Mouse (Mus musculus) brain, embryonic 14.5 days (tissue): Measurements from ENCODE around the gene Glipr2. TPM values are rescaled to one million over a fixed set of nuclear protein-coding genes. Genes with fewer than 3 reads are reported as not detected.

Experiments
- DNase-seq: peaks from one replicate; pipeline ENCODE4 v3.0.0-alpha.2; 2011; ENCODE audit warnings: low read depth
- CTCF ChIP-seq: fragments of 200-500 bp; IDR thresholded peaks from 2 replicates; pipeline ENCODE4 v1.5.1; 2012; ENCODE audit warnings: inconsistent platforms, mild to moderate bottlenecking, moderate library complexity, borderline replicate concordance; ENCODE audit not compliant: insufficient read depth, insufficient read length; ENCODE audit errors: extremely low read depth
- POLR2A ChIP-seq: fragments of 200-500 bp; IDR thresholded peaks from 2 replicates; pipeline ENCODE4 v1.6.1; 2012; ENCODE audit warnings: mild to moderate bottlenecking, inconsistent platforms, borderline replicate concordance; ENCODE audit not compliant: poor library complexity, insufficient read depth, insufficient read length, severe bottlenecking; ENCODE audit errors: extremely low read depth
- polyA plus RNA-seq: library from polyadenylated mRNA; depleted of rRNA; stranded (reverse); fragments of >200 nt; gene quantifications from 2 replicates; pipeline ENCODE4 v1.2.3, GENCODE M21; 2012; rRNA removed

The Glipr2 gene
- polyA plus RNA-seq, result 26.4 and 28.8 TPM in 2 replicates

DNA sequence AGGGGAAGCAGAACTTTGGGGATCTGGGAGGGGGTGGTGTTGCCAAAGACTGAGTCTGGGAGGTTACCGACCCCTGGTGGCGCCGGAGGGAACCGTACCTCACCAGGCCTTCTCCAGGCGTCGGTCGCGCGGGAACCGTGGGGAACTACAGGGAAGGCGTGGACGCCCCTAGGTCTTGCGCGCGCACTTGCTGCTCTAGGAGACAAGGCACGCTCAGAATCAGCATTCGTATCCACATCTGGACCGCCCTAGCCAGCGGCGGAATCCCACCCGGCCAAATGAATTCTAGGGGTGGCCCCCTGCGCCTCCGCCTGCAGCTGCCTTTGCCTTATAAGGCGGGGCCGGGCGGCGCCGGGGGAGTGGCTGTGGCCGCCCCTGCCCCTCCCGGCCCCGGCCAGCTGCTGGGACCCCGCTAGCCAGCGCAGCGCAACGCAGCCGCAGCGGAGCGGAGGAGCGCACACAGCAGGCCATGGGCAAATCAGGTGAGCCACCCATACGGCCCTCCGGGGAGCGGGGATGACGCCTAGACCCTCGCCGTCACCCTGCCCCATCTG is at the start of gene Glipr2:
Glipr2 (plus strand) TSS at position 110 of the 554 bp plus-strand sequence.
- TF ChIP-seq CTCF (peak; percentile 88), POLR2A (no peak)
- peak; percentile 90 for DNase-seq

DNA sequence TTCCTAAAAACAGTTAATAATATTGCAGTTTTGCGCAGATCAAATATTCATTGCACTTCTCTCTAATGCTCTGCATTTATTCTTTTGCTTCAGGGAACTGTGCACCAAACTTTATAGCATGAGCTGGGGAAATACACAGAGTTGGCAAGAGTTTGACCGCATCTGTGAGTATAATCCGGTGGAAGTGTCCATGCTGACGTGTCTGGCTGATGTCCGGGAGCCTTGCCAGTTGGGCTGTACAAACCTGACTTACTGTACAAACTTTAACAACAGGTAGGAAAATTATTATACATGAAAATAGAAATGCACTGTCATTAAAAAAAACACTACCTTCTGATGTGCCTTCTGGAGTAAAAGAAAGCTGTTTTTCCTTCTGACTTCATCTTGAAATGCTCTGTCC is 39.0 kb upstream of the Glipr2 start:
- no peak for TF ChIP-seq CTCF
- no peak for TF ChIP-seq POLR2A
- DNase-seq, result no peak

DNA sequence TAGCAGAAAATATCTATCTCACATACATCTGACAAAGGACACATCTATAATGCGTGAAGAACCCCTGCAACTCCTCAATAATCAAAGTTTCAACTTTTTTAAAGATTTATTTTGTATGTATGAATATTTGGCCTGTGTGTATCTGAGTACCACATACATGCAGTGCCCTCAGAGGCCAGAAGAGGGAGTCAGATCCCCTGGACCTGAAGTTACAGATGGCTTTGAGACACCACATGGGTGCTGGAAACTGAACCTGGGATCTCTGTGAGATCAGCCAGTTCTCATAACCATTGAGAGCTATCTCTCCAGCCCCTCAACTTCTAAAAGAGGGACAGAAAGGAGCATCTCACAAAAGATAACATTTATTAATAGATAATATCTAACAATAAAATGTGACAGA is 36.6 kb upstream of the Glipr2 start:
- TF ChIP-seq CTCF, result peak; percentile 12; the same call in 1 of the 2 replicates
- TF ChIP-seq POLR2A, result no peak
- DNase-seq, result no peak

DNA sequence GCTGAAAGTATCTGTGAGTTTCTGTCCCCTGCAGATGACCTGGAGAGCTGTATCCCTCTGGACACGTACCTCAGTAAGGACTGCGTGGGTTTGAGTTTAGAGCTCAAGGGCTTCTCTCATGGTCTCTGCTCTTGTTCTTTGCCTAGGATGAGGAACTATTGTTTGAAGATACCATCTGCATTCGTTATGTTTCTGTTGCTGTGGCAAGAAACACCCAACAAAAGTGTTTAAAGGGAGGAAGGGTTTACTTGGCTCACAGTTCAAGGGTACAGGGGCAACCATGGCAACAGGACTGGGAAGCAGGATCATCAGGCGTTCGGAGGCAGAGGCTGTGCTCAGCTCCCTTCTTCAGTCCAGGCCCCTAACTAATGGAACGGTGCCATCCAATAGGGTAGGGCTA is 32.1 kb upstream of the Glipr2 start:
- no peak for DNase-seq
- TF ChIP-seq CTCF (no peak), POLR2A (no peak)

DNA sequence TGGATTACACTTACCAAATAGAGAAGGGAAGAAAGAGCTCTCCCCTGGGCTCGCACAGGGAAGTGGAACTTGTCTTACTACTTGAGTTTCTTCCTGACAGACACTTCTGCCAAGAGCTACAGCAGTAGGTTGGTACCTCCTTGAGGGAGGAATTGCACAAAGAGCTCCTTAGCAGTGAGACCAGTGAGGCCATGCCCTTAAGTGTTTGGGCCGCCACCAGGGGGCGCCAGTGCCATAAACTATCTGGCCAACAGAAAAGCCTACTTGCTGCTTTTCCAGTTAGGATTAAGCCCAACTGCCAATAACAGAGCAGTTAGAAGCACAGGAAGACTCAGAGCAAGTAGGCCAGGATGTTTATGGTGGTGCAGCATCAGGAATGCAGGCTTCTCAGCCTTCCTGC is 31.4 kb upstream of the Glipr2 start:
- DNase-seq, result peak; percentile 93
- TF ChIP-seq CTCF, result peak; percentile 92
- no peak for TF ChIP-seq POLR2A

DNA sequence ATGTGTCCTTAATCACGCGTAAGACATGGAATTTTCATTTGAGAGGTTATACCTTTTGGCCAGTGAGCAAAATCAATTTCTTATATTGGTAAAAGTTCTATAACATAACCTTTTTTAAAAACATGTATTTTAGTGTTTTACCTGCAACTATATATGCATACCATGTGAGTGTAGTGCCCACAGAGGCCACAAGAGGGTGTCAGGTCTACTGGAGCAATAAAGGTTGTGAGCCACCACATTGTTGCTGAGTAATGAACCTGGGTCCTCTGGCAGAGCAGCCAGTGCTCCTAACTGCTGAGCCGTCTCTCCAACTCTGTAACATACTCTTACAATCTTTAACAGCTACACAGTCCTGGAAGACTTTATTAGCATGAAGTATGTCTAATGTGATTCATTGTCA is 29.4 kb upstream of the Glipr2 start:
- TF ChIP-seq CTCF, result peak; percentile 38; the same call in 1 of the 2 replicates
- TF ChIP-seq POLR2A, result no peak
- DNase-seq, result peak; percentile 3

DNA sequence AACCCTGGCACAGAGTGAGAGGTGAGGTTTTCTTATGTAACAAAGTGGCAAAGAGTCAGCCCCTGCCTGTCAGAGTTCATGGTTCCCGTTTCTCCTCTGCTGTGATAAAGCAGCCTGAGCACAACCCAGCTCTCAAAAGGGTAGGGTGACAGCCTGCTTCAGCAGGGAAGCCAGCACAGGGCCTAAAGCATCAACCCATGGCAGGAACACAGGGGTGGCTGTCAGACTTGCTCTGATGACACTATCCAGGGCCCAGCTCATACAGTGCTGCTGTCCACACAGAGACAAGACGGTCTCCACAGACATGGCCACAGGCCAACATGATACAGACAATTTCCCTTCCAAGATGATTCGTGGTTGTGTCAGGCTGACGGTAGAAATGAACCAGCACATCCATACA is 25.3 kb upstream of the Glipr2 start:
- TF ChIP-seq POLR2A, result no peak
- no peak for TF ChIP-seq CTCF
- no peak for DNase-seq

DNA sequence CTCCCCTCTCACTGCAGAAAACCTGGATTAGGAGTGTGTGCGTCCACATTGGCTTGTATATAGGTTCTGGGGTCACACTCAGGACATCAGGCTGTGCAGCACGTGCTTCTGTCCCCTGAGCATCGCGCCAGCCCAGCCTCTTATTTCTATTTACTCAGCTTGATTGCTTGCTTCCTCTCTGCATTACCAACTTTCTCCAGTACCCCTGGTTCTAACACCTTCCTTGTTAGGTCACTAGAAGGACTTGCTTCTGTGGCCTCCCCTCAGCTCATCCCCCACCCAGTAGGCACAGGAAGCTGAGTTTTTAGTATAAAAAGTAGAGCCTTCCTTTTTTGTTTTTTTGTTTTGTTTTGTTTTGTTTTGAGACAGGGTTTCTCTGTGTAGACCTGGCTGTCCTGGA is 21.0 kb upstream of the Glipr2 start:
- no peak for DNase-seq
- no peak for TF ChIP-seq CTCF
- no peak for TF ChIP-seq POLR2A

DNA sequence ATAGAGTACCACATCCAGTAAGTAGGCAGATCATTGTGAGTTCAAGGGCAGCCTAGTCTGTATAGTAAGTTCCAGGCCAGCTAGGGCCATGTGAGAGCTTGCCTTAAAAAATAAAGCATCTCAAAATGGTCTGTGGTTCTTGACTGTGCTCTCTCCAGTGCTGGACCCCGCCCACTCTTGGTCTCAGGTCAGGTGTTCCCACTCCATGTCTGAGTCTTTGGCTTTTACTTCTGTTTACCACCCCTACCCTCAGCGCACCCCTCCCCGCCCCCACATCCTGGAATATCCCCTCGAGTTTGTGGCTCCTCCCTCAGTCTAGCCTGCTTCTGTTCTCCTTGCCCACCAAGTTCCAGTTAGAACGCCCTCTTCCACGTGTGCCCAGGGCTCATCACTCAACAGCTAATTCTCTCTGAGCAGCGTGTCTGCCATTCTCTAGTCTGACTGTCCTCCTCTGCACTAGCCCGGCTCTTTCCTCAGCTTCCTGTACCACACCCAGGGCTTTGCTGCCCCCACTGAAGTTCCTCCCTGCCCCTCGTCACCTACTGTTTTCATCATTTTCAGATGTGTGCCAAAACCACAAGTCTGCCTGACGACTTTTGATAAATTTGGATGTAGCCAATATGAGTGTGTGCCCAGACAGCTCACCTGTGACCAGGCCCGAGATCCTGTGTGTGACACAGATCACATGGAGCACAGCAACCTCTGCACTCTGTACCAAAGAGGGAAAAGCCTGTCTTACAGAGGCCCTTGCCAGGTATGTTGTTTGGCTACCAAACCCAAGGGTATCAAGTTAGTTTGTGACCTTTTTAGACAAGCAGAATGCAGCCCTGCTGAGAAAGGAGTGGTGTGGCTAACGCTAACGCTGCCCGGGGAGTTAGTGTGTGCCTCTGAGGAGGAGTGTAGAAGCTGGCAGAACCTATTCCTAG is 20.2 kb upstream of the Glipr2 start:
- DNase-seq, result no peak
- TF ChIP-seq POLR2A, result no peak
- TF ChIP-seq CTCF, result no peak

DNA sequence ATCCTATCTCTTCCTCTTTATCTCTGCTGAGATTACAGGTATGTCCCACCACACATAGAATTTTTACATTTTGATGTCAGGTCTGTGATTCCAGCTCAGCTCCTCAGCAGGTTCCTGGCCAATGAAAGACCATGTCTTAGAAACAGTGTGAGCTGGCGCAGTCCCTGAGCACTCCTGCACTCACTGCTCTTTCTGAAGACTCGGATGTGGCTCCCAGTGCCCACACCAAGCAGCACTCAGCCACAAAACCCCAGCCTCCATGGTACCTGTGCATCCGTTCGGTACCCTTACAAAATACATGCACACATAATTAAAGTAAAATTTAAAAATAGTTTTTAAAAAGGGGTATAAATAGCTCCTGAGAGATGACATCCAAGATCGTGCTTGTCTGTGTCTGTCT is 15.9 kb upstream of the Glipr2 start:
- DNase-seq, result no peak
- TF ChIP-seq POLR2A (no peak), CTCF (no peak)

DNA sequence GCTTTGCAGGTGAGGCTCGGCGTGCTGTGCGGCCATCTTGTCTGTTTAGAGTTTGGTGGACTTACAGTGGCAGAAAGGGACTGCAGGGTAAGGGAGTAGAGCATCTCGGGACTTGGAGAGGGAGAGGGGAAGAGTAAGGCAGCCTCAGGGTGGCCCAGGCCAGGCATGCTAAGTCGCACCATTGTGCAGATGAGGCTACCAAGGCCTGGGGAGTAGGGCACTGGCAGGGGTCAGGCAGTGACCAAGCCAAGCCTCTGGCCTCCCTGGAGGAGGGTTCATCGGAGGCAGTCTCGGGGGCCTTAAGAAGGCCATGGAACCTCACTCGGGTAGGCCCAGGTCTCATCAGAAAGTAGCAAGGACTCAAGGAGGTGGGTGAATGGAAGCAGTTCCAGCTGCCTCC is 14.8 kb upstream of the Glipr2 start:
- no peak for DNase-seq
- no peak for TF ChIP-seq CTCF
- no peak for TF ChIP-seq POLR2A

DNA sequence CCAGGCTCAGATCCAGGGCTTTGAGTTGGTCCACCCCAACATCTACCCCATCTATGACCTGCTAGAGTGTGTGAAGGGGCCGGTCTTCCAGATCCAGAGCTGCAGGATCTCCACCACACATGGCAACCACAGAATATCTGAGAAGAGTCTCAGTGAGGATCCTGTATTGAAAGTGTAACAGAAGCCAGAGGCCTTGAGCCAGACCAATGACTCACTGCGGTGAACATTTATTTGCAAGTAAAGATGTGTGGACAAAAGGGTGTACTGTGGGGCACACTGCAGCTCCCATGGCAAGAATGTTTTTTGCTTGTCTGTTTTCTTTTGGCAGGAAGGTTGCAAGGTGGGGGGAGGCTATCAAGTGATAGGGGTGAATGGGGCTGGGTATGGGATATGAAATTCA is 9.6 kb upstream of the Glipr2 start:
- no peak for TF ChIP-seq POLR2A
- no peak for TF ChIP-seq CTCF
- DNase-seq, result no peak

DNA sequence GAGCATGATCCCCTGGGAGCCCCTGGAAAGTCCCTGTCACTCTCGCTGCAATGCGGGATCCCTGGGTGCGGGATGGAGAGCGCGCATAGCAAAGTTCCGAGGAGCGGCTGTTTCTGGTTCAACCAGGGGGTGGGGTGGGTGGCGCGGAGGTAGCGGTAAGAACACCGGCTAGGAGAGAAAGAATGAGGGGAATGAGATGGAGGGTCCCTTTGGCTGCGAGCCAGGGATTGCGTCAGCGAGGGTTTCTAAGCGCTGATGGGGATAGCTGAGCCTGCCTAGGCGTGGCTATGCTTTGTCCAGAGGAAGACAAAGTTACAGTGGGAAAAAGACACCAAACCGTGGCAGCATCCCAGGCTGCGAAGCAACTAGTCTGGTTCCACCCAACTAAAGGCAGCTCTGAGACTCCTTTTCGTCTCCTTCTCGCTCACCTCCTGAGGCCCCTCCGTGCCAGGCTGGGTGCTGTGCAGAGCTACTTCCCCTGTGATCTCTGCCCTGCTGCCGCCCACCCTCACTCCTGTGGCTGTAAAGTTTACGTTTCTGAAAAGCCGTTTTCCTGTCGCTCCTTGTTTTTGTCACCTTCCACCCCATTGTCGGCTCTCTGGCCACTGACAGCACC is 753 bp downstream of the Glipr2 start:
- TF ChIP-seq CTCF (no peak), POLR2A (no peak; the same call in 1 of the 2 replicates)

DNA sequence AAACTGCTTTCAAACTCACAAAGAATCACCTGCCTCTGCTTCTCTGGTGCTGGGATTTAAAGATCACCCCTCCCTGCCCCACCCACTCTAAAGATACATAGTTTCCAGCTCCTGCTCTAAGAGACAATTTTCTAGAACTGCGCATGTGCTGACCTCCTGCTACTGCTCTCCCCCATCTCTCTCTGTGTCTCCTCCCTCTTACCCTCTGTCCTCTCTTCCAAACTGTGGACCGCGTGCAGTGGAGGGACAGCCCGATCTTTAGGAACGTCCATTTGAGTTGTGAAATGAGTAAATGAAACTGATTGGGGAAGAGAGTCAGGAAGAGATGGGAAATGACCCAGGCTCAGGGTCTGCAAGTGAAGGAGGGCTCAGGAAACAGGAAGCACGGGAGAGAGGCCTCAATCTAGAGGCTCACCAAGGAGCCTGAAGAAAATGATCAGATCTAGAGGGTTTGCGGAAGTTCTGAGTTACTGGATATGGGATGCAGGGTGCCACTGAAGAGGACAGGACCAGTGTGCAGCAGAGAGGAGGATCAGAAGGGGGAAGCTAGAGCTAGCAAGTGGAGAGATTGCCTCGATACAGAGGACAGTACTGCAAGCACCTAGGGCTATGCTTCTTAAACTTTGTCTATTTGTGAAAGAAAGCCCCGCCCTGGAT is 2.5 kb downstream of the Glipr2 start:
- TF ChIP-seq POLR2A (no peak), CTCF (no peak)
- no peak for DNase-seq

More for the DNA sequence above, 753 bp downstream of the Glipr2 start:
- DNase-seq, result peak; percentile 90

DNA sequence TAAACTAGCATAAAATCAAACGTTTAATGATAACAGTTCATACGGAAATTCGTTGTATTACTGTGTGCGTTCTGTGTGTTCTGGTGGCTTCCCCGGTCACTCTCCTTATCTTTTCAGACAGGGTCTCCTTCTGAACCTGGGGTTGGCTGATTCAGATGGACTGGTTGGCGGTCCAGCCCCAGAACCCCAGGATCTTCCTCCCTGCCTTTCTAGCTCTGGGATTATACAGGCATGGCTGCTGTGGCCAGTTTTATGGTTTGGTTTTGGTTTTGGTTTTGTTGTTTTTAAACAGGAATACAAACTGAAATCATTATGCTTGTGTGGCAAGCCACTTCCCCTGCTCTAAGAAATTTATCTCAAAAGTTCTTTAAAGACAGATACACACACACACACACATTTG is 3.0 kb downstream of the Glipr2 start:
- no peak for TF ChIP-seq POLR2A
- no peak for TF ChIP-seq CTCF
- no peak for DNase-seq
